Mouse (Mus musculus): ENCODE measurements around the gene Egfr. TPM values are rescaled to one million over a fixed set of nuclear protein-coding genes. Genes with fewer than 3 reads are reported as not detected.
A peak's percentile ranks its signal among the peaks of the same experiment; 100 is the strongest.

The Egfr gene
- total RNA-seq, 2 experiments from 2014 or later, result 0.11 to 0.94 TPM

DNA sequence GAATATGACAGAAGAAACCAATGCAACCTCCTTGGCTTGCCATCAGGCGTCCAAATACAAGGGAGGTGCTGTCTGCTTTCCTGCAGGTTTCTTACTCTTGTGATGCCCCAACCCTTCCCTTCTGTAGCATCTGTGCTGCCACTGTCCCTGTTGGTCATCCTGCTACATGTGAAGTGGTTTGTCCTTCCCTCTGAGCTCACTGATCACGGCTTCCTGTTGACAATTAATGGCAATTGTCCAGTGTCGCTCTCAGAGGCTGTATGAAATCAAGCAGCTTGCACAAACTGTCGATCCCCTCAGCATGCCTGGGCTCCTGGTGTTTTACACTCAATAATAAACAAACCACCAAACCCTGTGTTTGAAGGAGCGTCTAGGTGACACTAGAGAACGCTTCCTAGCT is 134.1 kb downstream of the Egfr start:
- ATAC-seq (ENCODE audit: poor library complexity, severe bottlenecking), result no peak

GRCm38 (mm10) chr11:16888086-16888485 is 136.1 kb downstream of the Egfr start:
- ATAC-seq (ENCODE audit: poor library complexity, severe bottlenecking), result no peak

GRCm38 (mm10) chr11:16895441-16896356 is 143.7 kb downstream of the Egfr start:
- ATAC-seq (ENCODE audit: poor library complexity, severe bottlenecking), result no peak

DNA sequence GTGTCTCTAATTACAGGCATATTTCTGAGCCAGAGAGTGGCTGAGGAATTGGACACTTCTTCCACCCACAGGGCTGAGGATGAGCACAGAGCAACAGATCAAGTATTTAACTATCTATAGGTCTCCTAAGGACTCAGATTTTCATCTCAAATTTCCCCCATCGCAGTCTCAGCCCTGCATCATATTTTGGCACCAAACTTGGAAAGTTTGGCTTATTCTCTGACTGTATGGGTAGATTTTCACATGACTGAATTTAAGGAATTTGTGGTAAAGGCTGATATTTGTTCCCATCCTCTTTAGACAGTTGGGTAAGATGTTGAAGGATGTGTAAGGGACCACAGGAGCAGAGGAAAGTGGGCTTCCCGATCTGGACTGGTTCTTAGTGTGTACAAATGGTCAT is 145.7 kb downstream of the Egfr start:
- ATAC-seq (ENCODE audit: poor library complexity, severe bottlenecking), result no peak

DNA sequence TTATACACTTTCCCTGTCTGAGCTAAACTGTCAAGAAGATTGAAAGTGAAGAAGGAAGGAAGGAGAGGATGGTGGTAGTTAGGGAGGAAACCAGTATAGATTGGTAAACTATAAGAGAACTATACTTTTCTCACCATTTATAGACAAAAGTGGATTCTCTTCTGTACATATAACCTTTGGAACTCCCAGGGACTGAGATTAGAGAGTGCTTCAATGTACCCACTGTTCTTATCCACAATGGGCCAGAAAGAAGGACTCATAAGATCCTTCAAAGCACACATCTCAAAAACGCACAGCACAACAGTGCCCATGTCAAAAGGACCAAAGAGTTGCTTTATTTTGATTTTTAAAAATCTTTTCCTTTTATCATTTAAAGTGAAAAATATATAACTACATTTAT is 148.2 kb downstream of the Egfr start:
- ATAC-seq (ENCODE audit: poor library complexity, severe bottlenecking), result no peak

DNA sequence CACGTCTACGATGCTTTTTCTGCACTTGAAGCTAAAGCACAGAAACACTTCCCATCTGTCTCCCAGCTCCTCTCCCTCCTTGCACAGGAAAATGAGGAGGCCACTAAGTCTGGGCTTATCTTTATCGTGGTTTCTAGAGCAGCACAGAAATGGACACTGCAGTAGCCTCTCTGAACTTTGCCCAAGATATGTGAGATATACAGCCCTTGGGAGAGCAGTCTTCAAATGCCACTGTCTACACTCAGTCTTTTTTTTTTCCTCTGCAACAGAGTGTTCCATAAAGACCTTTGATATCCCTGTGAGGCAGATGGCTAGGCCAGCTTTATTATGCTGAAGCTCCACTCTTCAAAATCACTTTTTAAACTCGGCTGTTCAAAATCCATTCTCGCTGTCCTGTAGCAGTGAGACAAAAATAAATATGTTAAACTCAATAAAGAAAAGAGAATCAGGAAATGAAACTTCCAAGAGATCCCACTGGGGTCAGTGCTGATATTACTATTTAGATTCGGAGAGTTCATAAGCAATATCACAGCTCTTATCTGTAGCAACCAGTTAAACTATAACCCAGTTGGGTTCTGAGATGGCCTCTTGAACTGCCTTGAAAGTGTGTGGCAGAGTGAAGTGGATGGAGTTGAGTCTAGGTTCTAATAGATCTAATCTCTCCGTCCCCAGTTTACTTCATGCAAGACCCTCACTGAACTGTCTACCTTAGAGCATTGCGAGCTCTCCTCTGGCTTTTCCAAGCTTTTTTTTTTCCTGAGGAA is 148.8 kb downstream of the Egfr start:
- no peak for ATAC-seq (ENCODE audit: poor library complexity, severe bottlenecking)

DNA sequence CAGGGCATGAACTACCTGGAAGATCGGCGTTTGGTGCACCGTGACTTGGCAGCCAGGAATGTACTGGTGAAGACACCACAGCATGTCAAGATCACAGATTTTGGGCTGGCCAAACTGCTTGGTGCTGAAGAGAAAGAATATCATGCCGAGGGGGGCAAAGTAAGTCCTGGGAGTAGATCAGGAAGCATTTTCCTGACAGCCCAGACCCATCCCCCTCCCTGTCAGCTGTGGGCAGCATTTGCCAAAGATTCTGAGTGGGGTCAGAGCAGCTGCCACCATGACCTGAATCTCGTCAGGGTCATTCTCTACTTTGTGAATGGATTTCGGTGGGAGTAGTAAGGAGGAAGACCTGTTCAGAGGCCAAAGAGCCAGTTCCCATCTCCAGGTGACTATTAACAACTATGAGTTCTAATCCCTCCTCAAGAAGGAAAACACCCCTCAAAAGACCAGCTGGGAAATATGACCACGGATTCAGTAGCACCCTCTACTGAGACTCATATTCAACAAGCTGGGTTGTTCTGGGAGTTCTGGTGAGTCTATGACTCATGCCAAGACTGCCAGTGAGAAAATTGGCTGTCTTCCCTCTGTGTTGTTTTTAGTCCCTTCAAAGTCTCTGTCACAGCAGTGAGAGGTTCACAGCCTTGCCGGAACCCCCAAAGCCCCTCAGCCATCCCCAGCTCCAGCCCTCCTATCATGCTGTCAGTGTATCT is 152.5 kb downstream of the Egfr start:
- no peak for ATAC-seq (ENCODE audit: poor library complexity, severe bottlenecking)

- no peak for ATAC-seq (ENCODE audit: poor library complexity, severe bottlenecking)
Measured at GRCm38 (mm10) chr11:16905012-16905332, 153.0 kb downstream of the Egfr start.

DNA sequence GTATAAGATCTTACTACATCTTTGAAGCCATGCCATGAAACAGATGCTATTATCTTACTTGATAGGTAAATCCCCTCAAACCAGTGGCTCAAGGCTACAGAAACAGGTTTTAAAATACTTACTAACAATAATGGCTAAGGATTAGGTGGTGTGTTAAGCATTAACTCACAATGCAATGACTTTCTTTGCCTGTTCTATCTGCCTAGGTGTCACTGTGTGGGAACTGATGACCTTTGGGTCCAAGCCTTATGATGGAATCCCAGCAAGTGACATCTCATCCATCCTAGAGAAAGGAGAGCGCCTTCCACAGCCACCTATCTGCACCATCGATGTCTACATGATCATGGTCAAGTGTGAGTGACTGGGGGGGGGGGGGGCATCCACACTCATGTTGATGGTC is 154.5 kb downstream of the Egfr start:
- ATAC-seq (ENCODE audit: poor library complexity, severe bottlenecking), result no peak

DNA sequence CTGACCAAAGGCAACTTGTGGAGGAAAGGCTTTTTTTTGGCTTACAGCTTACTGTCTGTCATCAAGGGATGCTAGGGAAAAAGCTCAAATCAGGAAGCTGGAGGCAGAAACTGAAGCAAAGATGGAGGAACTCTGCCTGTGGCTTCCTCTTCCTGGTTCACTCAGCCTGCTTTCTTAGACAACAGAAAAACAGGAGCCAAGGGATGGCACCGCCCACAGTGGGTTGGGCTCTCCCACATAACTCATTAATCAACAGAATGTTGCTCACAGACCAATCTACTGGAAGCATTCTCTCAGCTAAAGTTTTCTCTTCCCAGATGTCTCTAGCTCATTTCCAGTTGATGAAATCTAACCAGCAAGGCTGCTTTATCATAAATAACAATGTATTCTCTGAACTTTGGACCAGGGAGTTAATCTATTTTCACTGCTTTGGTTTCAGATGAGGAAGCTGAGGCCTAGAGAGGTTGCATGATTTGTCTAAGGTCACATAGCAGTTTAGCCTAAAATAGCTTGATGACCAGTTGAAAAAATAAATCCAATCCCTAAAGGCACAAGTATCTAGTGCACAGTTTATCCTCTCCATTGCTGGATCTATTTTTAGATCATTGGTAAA is 155.6 kb downstream of the Egfr start:
- peak; percentile 62 for ATAC-seq (ENCODE audit: poor library complexity, severe bottlenecking)

- no peak for ATAC-seq (ENCODE audit: poor library complexity, severe bottlenecking)
Measured at GRCm38 (mm10) chr11:16914756-16915155, 162.8 kb downstream of the Egfr start.

DNA sequence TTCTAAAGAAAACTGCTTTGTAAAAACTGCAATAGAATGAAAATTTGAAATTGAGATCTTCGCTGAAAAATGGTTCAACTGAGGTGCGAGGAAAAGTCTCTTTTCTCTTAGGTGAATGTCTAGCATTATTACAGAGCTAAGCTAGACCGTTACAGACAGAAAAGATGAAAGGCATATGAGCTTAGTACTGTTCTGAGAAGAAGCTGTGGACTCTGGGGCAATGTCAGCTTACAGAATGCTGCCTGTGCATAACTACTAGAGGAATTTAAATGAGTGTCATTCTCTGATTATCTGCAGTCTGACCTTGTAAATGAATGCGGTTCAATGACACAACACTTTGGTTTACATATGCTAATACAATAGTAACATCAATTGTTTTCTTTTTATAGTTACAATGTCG is 163.8 kb downstream of the Egfr start:
- no peak for ATAC-seq (ENCODE audit: poor library complexity, severe bottlenecking)

DNA sequence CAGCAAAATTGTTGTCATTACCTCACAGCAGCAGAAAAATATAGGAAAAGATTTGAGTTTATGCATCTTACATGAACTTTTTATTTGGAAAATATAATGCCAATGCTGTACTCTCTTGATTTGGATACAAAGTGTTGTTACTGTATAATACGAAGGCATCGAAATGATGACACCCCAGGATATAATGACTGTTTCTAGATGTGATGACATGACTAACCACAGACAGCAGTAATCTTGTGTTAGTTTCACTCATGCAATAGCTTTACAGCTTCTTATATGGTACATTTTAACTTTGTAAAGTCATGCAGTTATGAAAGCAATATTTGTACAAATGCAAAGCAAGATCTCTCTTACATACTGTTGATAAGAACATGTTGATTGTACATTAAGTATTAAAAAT is 165.5 kb downstream of the Egfr start:
- no peak for ATAC-seq (ENCODE audit: poor library complexity, severe bottlenecking)

- peak; percentile 99 for ATAC-seq (ENCODE audit: poor library complexity, severe bottlenecking)
Measured at GRCm38 (mm10) chr11:16932159-16932558, 180.2 kb downstream of the Egfr start.

DNA sequence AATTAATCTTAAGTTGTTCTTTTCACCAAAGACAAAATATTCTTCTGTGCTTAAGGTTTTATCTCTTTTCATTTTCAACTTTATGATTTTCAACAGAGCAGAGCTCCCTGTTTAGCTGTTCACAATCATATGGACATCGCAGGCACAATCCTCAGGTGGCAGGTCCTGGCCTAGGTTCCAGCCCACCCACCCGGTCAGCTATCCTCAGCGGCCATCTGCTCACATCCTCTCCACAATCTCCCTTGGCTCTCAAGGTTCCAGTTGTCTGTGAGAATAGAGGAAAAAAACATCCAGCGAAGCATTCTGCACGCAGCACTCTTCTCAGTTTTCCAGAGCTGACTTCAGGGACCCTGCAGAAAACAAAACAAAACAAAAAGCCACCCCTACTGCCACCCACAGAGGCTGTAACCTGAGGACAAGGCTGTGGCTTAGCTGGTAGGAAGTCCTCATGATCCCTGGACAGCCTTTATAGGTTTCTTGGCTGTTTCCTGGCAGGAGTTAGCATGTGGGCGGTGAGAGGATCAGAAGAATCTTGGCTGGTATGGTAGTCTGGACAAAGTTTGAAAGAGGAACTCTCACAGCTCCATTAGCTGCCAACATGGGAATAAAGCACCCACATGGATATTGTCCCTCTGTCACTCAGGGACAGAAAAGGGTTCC is 183.7 kb downstream of the Egfr start:
- no peak for ATAC-seq (ENCODE audit: poor library complexity, severe bottlenecking)

DNA sequence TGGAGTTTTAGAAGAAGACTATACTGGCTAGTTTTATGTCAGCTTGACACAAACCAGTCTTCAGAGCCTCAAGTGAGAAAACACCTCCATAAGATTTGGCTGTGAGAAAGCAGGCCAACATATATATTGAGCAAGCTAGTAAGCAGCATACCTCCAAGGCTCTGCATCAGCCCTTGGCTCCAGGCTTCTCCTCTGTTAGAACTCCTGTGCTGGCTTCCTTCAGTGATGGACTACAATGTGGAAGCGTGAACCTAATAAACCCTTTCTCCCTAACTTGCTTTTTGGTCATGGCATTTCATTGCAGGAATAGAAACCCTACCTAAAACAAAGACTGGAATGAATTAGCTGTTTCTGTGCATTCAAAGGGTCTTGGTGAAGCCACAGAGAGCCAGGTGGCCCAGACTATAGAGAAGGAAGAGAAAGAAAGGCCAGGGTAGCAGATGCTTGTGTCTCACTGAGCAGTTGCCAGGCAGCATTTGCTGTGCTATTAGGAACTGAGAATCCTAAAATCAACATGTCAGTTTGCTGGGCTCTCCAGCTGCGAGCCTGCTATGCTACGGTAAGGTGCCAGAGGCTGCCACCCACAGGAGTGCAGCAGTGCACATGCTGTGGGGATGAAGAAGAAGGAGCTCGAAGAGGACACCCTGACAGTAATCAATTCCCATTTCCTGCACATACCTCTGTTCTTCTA is 189.2 kb downstream of the Egfr start:
- peak; percentile 62 for ATAC-seq (ENCODE audit: poor library complexity, severe bottlenecking)

GRCm38 (mm10) chr11:16941973-16942452 is 190.0 kb downstream of the Egfr start:
- ATAC-seq (ENCODE audit: poor library complexity, severe bottlenecking), result no peak

DNA sequence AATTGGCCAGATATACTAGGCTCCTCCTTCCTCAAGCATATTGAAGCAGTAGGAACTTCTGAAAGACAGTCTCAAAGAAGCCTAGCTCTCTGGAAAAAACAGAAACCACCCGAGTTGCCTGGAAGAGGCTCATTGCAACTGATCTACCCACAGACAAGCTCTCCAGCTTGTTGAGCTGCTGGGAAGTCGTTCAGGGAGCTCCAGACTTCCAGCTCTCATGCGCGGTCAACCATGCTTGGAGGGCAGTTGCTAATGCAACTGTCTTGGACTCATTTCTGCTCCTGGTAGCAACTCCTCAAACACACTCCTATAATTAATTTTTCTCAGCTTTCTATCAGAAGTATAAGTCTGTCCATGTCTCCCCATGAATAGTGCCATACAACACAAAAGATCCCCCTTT is 191.0 kb downstream of the Egfr start:
- no peak for ATAC-seq (ENCODE audit: poor library complexity, severe bottlenecking)

GRCm38 (mm10) chr11:16948756-16949155 is 196.8 kb downstream of the Egfr start:
- no peak for ATAC-seq (ENCODE audit: poor library complexity, severe bottlenecking)
